Mouse (Mus musculus): ENCODE measurements around the gene Ptprr.

DNA sequence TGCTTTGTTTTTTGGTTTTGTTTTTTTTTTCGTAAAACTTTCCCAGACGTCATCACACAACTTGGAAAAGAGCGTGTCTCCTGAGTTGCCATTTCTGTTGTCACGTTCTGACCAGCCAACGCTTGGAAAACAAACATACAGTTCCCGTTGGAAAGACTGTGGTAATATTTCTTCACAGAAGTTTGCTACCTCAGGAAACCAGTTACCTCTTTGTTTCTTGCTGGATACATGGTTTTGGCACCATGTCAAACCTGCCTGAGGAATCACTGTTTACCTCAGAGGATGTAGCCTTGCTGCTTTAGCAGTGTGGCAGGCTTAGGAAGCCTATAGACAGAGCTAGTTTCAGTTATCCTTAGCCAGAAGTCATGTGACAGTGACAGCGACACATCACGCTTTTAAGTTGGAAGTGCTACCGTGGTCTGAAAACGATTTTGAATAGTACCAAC lies 253.5 kb downstream of the Ptprr start:
- TF ChIP-seq CTCF (IDR thresholded peaks at IDR 0.05; ENCODE audit: control insufficient read depth, insufficient read depth, insufficient read length) (no peak), MAX (IDR thresholded peaks at IDR 0.05) (no peak)
